Mouse (Mus musculus) intestine, embryonic 15.5 days (tissue): Measurements from ENCODE around the gene Sept3. TPM values are rescaled to one million over a fixed set of nuclear protein-coding genes. Genes with fewer than 3 reads are reported as not detected.
"Not testable (repeated sequence)": the region's sequence is repeated elsewhere in the genome, so short reads cannot be mapped to it uniquely, and the experiment has no call there.

Experiments used
- ATAC-seq: fragments of 200-750 bp; cut with Nextera tagmentation; 2 replicates; pipeline ENCODE4 v1.8.0; 2017; ENCODE audit warnings: moderate TSS enrichment, moderate library complexity
- H3K27ac ChIP-seq: fragments of 300-500 bp; sonication (generic); 2 replicates; pipeline ENCODE4 v1.5.1; 2015; ENCODE audit warnings: mild to moderate bottlenecking, inconsistent platforms
- H3K27me3 ChIP-seq: fragments of 300-500 bp; sonication (generic); replicated peaks from 2 replicates; pipeline ENCODE4 v1.6.1; 2015; ENCODE audit warnings: inconsistent platforms
- H3K36me3 ChIP-seq: fragments of 300-500 bp; sonication (generic); 2 replicates; pipeline ENCODE4 v1.6.1; 2015; ENCODE audit warnings: inconsistent platforms
- H3K4me1 ChIP-seq: fragments of 300-500 bp; sonication (generic); replicated peaks from 2 replicates; pipeline ENCODE4 v1.6.1; 2015; ENCODE audit warnings: inconsistent platforms
- H3K4me2 ChIP-seq: fragments of 300-500 bp; sonication (generic); replicated peaks from 2 replicates; pipeline ENCODE4 v1.6.1; 2015; ENCODE audit warnings: mild to moderate bottlenecking, inconsistent platforms
- H3K4me3 ChIP-seq: fragments of 300-500 bp; sonication (generic); replicated peaks from 2 replicates; pipeline ENCODE4 v1.5.1; 2015; ENCODE audit warnings: inconsistent platforms
- H3K9ac ChIP-seq: fragments of 300-500 bp; sonication (generic); 2 replicates; pipeline ENCODE4 v1.6.1; 2015; ENCODE audit warnings: inconsistent platforms
- H3K9me3 ChIP-seq: fragments of 300-500 bp; sonication (generic); 2 replicates; pipeline ENCODE4 v1.6.1; 2016; ENCODE audit warnings: inconsistent platforms
- WGBS: fragments of 180-500 bp; shearing (Covaris S2); methylation state at CpG from one replicate; pipeline ENCODE4 v1.1.7; 2015; 5-methylcytosine and 5-hydroxymethylcytosine counted together
- polyA plus RNA-seq: library from polyadenylated mRNA; unstranded; fragments of >200 nt; fragmentation: Nextera tagmentation; extraction: Ambion mirVana; gene quantifications from 2 replicates; pipeline ENCODE4 v1.2.1, GENCODE M21; 2015

The Sept3 gene
- polyA plus RNA-seq, 1 experiment from 2014 or later = 10.2 TPM

DNA sequence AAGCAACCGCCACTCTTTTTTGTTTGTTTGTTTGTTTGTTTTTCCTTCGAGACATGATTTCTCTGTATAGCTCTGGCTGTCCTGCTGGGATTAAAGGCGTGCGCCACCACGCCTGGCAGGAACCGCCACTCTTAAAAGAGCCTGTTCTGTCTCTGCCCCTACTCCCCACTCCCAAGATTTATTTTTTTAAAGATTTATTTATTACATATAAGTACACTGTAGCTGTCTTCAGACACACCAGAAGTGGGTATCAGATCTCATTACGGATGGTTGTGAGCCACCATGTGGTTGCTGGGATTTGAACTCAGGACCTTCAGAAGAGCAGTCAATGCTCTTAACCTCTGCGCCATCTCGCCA lies 29.9 kb upstream of the Sept3 start:
- H3K27me3 ChIP-seq, H3K9me3 ChIP-seq, H3K36me3 ChIP-seq, H3K4me1 ChIP-seq: not testable (repeated sequence)
- 21% methylated on average over 9 of the region's 9 CpGs for WGBS
- H3K9ac ChIP-seq = peak overlapping the region; percentile 69
- peak overlapping the region; percentile 92 for H3K4me2 ChIP-seq
- H3K4me3 ChIP-seq = peak overlapping the region; percentile 83
- ATAC-seq = peak; percentile 10; the same call in 1 of the 2 replicates
- peak overlapping the region; percentile 64; the same call in 1 of the 2 replicates for H3K27ac ChIP-seq

DNA sequence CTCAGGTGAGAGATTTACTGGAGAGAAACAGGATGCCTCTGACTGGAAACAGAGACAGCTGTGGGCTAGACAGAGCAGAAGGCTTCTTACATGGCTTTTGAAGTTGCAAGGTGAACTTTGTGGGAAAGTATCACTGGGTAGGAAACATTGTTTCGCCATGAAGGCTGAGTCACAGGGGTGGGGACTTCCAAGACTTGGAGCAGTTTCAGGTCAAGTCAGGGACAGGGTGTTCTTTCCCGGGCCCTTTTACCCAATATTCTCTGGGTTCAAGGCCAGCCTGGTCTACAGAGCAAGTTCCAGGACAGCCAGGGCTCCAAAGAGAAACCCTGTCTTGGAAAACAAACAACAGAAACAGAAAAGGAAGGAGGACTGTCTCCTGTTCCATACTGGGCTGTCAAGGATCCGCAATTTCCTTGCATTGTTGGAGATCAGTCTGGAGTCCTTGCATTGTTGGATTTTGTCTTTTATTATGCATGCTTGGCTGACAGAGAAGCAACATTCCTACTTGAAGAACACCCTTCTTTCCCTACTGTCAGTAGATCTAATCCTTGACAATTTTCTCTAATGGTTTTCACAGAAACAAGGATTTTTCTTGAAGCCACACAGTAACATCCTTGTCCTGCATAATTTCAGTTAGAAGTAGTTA lies 27.4 kb upstream of the Sept3 start:
- Histone ChIP-seq H3K9ac (no peak overlapping the region), H3K36me3 (no peaks in the 10 kb centered on the region), H3K27me3 (no peaks in the 10 kb centered on the region), H3K4me3 (no peak overlapping the region), H3K27ac (no peak overlapping the region), H3K4me1 (0 out of 2 replicates have a peak, but pooled peaks cover 6% of the 10 kb centered on the region), H3K4me2 (no peak overlapping the region), H3K9me3 (no peaks in the 10 kb centered on the region)
- no peak for ATAC-seq
- WGBS = 62% methylated on average over 3 of the region's 3 CpGs

DNA sequence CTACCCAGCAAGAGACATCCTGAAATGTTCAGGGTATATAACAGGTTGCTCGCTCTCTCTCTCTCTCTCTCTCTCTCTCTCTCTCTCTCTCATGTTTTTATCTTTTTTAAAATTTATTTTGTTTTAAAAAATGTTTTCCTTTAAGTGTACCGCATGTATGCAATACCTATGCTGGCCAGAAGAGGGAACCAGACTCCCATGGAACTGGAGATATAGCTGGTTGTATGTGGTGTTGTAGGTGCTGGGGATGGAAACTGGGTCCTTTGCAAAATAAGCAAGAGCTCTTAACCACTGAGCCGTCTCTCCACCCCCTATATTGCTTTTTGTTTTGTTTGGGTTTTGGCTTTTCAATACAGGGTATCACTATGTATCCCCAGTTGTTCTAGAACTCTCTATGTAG lies 23.1 kb upstream of the Sept3 start:
- H3K36me3 ChIP-seq = no peaks in the 10 kb centered on the region
- H3K4me2 ChIP-seq = no peak overlapping the region
- WGBS = 91% methylated on average over 3 of the region's 3 CpGs
- H3K4me3 ChIP-seq = no peak overlapping the region
- no peaks in the 10 kb centered on the region for H3K9me3 ChIP-seq
- H3K9ac ChIP-seq = no peak overlapping the region
- no peak for ATAC-seq
- no peaks in the 10 kb centered on the region for H3K4me1 ChIP-seq
- H3K27ac ChIP-seq = no peak overlapping the region
- no peaks in the 10 kb centered on the region for H3K27me3 ChIP-seq

DNA sequence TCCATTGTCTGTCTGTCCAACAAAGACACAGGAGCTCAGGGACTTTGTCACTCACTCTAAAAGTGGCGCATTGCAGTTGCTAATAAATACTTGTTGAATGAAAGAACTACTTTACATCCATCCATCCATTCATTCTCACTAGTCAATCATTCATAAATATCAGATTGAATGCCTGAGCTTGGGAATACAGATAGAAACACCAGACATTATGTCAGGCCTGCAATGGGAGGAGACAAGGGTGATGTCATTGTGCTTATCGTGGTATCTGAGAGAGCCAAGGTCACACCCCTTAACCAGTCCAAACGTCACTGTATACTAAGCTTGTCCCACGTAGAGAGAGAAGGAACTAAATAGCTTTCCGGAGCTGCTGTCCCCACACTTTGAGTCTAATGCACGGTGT lies 22.6 kb upstream of the Sept3 start, which contains the start of gene 1500009C09Rik:
1500009C09Rik (plus strand) TSS at position 301 of the 400 bp plus-strand sequence.
- WGBS = 86% methylated on average over 6 of the region's 6 CpGs
- ATAC-seq = no peak
- H3K4me2 ChIP-seq = no peak within 1 kb of the TSS
- H3K9ac ChIP-seq = no peak within 1 kb of the TSS
- no peak within 1 kb of the TSS for H3K4me3 ChIP-seq
- H3K27me3 ChIP-seq = no peaks in the 10 kb centered on the region
- no peaks in the 10 kb centered on the region for H3K9me3 ChIP-seq
- no peaks in the 10 kb centered on the region for H3K4me1 ChIP-seq
- H3K36me3 ChIP-seq = no peaks in the 10 kb centered on the region
- H3K27ac ChIP-seq = no peak within 1 kb of the TSS

DNA sequence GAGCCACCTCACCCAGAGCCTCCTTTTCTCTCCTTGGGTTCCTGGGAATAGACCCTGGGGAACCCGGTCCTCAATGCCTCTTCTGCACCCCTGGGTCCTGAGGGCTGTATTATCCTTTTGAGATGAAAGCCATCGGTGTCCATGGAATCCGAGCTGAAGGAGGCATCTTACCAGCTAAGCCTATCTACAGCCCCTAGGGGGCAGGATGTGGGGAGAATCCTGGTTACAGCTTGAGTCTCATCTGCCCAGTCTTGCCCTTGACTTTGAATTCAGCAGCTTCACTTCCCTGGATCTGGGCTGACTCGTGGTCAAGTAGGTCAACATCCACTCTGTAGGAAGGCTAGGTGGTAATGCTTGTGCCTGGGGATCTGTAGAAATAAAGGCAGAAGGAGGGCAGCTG lies 19.4 kb upstream of the Sept3 start:
- H3K36me3 ChIP-seq = no peaks in the 10 kb centered on the region
- ATAC-seq = no peak
- H3K9me3 ChIP-seq = no peaks in the 10 kb centered on the region
- H3K4me1 ChIP-seq = no peaks in the 10 kb centered on the region
- H3K27ac ChIP-seq = no peak overlapping the region
- no peak overlapping the region for H3K4me2 ChIP-seq
- no peak overlapping the region for H3K9ac ChIP-seq
- no peaks in the 10 kb centered on the region for H3K27me3 ChIP-seq
- 48% methylated on average over 4 of the region's 4 CpGs for WGBS
- no peak overlapping the region for H3K4me3 ChIP-seq

DNA sequence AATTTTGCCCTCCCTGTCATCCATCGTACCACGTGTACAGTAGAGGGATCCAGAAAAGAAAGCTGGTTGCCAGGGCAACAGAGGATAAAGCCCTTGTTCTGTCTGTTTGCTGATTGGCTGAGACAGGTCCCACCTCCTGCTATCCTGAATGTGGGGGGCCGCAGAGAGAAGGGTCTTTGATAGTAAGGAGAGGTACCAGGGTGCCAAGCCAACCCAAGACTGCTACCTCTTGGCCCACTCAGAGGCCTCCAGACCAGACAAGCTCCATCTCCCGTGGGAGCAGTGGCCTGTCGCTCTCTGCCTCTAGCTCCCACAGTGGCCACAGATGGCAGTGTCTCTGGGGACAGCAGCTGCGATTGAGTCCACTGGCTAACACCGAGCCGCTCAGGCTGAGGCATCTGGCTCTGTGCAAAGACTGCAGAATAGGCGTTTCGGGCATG lies 18.7 kb upstream of the Sept3 start:
- H3K4me1 ChIP-seq = no peaks in the 10 kb centered on the region
- H3K36me3 ChIP-seq = no peaks in the 10 kb centered on the region
- H3K27ac ChIP-seq = no peak overlapping the region
- H3K9ac ChIP-seq = no peak overlapping the region
- no peaks in the 10 kb centered on the region for H3K9me3 ChIP-seq
- 27% methylated on average over 10 of the region's 10 CpGs for WGBS
- ATAC-seq = no peak
- H3K4me3 ChIP-seq = no peak overlapping the region
- H3K4me2 ChIP-seq = no peak overlapping the region
- H3K27me3 ChIP-seq = no peaks in the 10 kb centered on the region

DNA sequence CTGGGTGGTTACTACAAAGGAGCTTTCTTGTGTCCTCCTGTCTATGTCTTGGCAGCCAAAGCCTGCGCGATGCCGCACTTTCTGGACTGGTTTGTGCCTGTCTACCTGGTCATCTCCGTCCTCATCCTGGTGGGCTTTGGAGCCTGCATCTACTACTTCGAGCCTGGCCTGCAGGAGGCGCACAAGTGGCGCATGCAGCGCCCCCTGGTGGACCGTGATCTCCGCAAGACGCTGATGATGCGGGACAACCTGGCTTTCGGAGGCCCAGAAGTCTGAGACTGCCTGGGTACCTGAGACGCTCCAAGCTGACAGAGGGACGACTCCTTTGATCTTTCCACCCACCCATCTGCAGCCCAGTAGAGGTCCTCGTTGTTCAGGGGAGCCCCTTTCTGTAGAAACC lies 15.2 kb upstream of the Sept3 start:
- ATAC-seq = no peak
- H3K36me3 ChIP-seq = no peaks in the 10 kb centered on the region
- H3K9ac ChIP-seq = no peak overlapping the region
- no peak overlapping the region for H3K27ac ChIP-seq
- H3K4me1 ChIP-seq = no peaks in the 10 kb centered on the region
- H3K27me3 ChIP-seq = no peaks in the 10 kb centered on the region
- WGBS = 12% methylated on average over 16 of the region's 16 CpGs
- no peak overlapping the region for H3K4me3 ChIP-seq
- no peaks in the 10 kb centered on the region for H3K9me3 ChIP-seq
- H3K4me2 ChIP-seq = no peak overlapping the region

DNA sequence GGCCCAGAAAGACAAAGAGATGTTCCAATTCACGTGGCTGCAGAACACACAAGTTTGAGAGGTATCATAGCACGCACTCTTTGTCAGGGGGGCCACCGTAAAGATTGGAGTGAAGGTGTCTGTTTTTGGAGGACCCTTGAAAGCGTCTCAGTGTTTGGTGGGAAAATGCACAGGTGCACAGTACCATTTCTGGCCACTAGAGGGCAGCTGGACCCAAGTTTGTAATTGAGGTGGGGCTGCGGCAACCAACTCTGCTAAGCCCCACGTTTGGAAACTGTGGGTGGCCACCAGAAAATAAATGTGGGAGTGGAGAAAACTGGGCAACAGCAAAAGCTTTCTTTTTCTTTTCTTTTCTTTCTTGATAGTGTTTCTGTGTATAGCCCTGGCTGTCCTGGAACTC lies 8.3 kb upstream of the Sept3 start:
- H3K9ac ChIP-seq = no peak overlapping the region
- no peak overlapping the region for H3K27ac ChIP-seq
- ATAC-seq = no peak
- H3K27me3 ChIP-seq = 0 out of 2 replicates have a peak, but pooled peaks cover under 1% of the 10 kb centered on the region
- H3K36me3 ChIP-seq = no peaks in the 10 kb centered on the region
- H3K4me1 ChIP-seq = no peaks in the 10 kb centered on the region
- no peak overlapping the region for H3K4me2 ChIP-seq
- no peak overlapping the region for H3K4me3 ChIP-seq
- no peaks in the 10 kb centered on the region for H3K9me3 ChIP-seq
- WGBS = 14% methylated on average over 6 of the region's 6 CpGs

DNA sequence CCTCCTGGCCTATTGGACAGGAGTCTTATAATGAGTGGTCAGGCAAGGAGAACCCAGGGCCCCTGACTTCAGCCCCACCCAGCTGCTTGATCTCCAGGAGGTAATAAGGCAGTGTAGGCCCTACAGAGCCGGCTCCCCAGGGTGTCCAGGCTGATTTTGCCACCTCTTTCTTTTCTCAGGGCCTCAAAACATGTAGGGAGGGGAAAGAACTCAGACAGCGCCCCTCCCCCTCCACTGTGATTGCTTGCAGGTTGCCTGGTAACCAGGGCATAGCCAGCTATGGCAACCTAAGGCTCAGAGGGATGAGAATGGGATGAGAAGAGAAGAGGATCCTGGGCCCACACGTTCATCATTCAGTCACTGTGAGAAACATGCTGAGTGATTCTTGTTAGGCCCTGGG lies 6.5 kb upstream of the Sept3 start:
- H3K9me3 ChIP-seq = no peaks in the 10 kb centered on the region
- H3K27me3 ChIP-seq = peaks cover 16% of the 10 kb centered on the region
- 24% methylated on average over 3 of the region's 3 CpGs for WGBS

DNA sequence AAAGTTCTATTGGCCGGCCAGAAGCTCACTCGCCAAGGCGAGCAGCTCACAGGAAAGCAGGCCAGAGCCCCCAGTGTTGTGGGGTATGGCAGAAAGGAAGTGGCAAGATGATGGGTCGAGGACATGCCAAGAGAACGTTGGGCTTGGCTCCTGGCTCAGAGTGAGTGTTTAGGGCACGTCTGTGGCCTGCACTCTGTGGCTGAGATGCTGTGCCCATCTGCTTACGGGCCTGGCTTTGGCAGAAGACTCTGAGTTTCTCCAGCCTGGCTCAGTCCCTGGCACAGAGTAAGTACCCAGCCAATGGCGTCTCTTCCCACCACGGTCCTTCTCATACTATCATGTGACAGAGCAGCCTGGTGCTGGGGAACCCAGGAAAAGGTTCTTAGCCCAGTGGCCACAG lies 5.9 kb upstream of the Sept3 start:
- Histone ChIP-seq H3K27ac (no peak overlapping the region), H3K4me3 (no peak overlapping the region), H3K36me3 (no peaks in the 10 kb centered on the region), H3K9me3 (no peaks in the 10 kb centered on the region), H3K9ac (no peak overlapping the region), H3K27me3 (peaks cover 21% of the 10 kb centered on the region), H3K4me2 (no peak overlapping the region), H3K4me1 (no peaks in the 10 kb centered on the region)
- no peak for ATAC-seq
- WGBS = 84% methylated on average over 9 of the region's 9 CpGs

More for the DNA sequence above, 6.5 kb upstream of the Sept3 start:
- no peak overlapping the region for H3K4me3 ChIP-seq
- ATAC-seq = no peak
- no peaks in the 10 kb centered on the region for H3K36me3 ChIP-seq
- H3K9ac ChIP-seq = no peak overlapping the region
- H3K27ac ChIP-seq = no peak overlapping the region
- H3K4me2 ChIP-seq = no peak overlapping the region
- no peaks in the 10 kb centered on the region for H3K4me1 ChIP-seq

DNA sequence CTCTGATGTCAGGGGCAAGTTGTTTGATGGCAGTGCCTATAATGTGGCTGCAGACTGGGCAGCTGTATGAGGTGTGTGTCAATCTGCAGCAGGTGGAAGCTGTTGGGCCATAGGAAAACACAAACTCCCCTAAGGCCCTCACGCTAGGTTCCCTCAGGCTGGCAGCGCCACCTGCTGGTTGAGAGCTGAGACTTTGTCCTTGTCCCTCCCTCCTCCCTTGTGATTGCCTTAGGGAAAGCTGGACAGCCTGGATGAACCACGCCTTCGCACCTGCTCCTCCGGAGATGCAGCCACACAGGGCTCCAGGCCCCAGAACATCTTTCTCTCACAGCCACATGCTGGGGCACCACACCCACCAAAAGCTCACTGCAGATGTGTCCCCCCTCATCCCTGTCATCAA lies 3.5 kb upstream of the Sept3 start:
- Histone ChIP-seq H3K27ac (no peak overlapping the region), H3K9me3 (no peaks in the 10 kb centered on the region), H3K4me1 (peaks cover 9% of the 10 kb centered on the region; the same call in 1 of the 2 replicates), H3K27me3 (peaks cover 46% of the 10 kb centered on the region), H3K9ac (no peak overlapping the region), H3K4me2 (no peak overlapping the region), H3K36me3 (no peaks in the 10 kb centered on the region), H3K4me3 (no peak overlapping the region)
- WGBS = 2% methylated on average over 5 of the region's 5 CpGs
- ATAC-seq = peak; percentile 57

DNA sequence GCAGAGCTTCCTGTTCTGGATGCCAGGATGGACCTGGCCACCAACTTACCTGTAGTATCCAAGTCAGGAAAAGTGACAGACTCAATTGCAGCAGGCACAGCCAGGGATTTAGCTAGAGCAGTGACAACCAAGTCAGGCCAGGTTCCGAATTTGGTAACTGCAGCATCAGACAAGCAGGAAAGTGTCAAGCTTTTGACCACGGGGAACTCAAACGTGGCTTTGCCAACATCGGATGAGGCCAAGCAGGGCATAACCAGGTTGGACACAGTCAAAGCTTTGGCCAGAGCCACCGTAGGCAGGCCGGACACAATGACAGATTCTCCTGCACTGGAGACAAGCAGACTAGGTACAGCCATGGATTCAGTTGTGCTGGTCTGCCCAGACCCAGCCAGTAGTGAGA lies 2.4 kb upstream of the Sept3 start:
- Histone ChIP-seq H3K4me2 (no peak overlapping the region), H3K36me3 (no peaks in the 10 kb centered on the region), H3K4me3 (no peak overlapping the region), H3K9me3 (no peaks in the 10 kb centered on the region), H3K27me3 (peaks cover 55% of the 10 kb centered on the region), H3K4me1 (peaks cover 10% of the 10 kb centered on the region; the same call in 1 of the 2 replicates), H3K27ac (no peak overlapping the region), H3K9ac (no peak overlapping the region)
- no peak for ATAC-seq
- WGBS = 84% methylated on average over 6 of the region's 6 CpGs
